Mouse (Mus musculus) bone marrow macrophage, adult 2 months (primary cell): ENCODE data around the gene Rad21l. TPM values are rescaled to one million over a fixed set of nuclear protein-coding genes. Genes with fewer than 3 reads are reported as not detected.

Experiments
- H3K27ac ChIP-seq: 2 replicates; pipeline ENCODE4 v1.5.1; 2012; ENCODE audit warnings: low read depth, low read length; ENCODE audit not compliant: insufficient read depth
- H3K4me1 ChIP-seq: 2 replicates; pipeline ENCODE4 v1.6.1; 2012; ENCODE audit warnings: low read length; ENCODE audit not compliant: control insufficient read depth, insufficient read depth
- H3K4me3 ChIP-seq: 2 replicates; pipeline ENCODE4 v1.5.1; 2012; ENCODE audit warnings: mild to moderate bottlenecking, low read length, moderate library complexity; ENCODE audit not compliant: insufficient read depth
- CTCF ChIP-seq: IDR thresholded peaks from 2 replicates; pipeline ENCODE4 v1.5.1; 2012; ENCODE audit warnings: low read depth, mild to moderate bottlenecking, low read length, moderate library complexity
- POLR2A ChIP-seq: IDR thresholded peaks from 2 replicates; pipeline ENCODE4 v1.6.1; 2012; ENCODE audit warnings: mild to moderate bottlenecking, low read depth, low read length, borderline replicate concordance
- polyA plus RNA-seq: library from polyadenylated mRNA; stranded (reverse); fragments of >200 nt; gene quantifications from 2 replicates; pipeline ENCODE4 v1.2.4, GENCODE M21; 2012; ENCODE audit not compliant: missing spikeins, insufficient read depth, insufficient read length

Gene Rad21l
- not detected in 2 replicates for polyA plus RNA-seq

DNA sequence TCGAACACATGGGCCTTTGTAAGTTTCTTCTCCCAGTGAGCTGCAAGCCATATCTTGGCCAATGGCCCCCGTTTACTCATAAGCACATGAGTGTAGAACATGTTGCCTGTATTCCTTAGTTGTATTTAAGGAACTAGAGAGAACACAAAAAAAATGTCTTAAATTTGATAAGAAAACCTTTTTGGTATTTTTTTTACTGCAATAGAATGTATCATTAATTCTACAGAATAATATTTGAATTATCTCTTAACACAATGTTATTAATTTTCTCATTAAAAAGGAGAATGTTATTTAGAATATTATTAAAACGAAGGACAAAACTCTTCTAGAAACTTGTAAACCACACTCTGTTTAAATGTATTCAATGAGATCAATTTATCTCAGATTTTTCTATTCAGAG lies at the start of gene Rad21l:
Gene Rad21l (minus strand): TSS at position 101 of the 400 bp plus-strand sequence.
- Histone ChIP-seq H3K4me1 (no peaks in the 10 kb centered on the region), H3K27ac (no peak within 1 kb of the TSS), H3K4me3 (no peak within 1 kb of the TSS)
- TF ChIP-seq POLR2A: no peak
- no peak for TF ChIP-seq CTCF

DNA sequence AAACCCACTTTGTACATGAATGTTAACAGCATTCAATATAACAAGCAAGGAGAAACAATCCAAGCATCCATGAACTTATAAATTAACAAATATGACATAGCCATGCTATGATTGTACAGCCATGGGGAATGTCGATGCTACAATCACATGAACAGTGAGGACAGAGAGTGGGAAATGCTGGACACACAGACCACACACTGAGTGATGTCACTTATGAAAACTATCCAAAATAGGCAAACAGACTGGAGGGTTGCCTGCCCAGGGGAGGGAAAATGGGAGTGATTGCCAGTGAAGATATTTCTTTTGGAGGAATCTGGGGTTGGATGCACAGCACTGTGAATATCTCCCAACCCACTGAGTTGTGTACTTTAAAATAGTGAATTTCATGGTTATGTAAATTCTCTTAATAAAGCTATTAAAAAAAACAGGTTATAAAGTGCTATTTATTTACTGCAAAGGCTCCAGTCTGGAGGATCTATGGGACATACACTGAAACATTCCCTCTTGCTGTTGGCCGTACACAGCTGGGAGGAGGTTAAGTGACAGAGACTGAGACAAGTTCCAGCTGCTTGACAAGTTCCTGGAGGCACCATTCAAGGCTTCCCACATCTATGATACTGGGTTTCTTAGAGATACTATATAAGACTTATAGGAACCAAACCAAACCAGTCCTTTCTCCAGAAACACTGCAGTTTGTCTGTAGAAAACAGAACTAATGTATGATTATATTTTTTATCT lies 48.2 kb upstream of the Rad21l start:
- no peaks in the 10 kb centered on the region for H3K4me1 ChIP-seq
- H3K27ac ChIP-seq: no peak overlapping the region
- H3K4me3 ChIP-seq: no peak overlapping the region
- TF ChIP-seq POLR2A (no peak), CTCF (no peak)

DNA sequence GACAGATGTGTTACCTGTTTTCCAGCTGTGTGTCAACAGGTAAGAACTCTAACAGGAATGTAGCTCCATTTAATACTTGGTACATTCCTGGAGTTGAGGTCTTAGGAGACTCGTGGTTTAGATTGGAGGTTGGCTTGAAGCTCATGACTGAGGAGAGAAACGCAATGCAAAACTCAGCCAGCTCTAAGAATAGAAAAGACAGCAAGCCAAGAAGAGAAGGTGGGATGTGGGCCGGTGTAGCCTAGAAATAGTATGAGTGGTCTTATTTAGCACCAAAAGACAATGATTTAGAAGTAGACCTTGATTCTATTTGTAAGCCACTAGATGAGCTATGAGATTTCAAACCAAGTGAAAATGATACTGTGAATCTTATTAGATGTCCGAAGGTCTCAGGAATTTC lies 47.2 kb upstream of the Rad21l start:
- TF ChIP-seq CTCF: no peak
- no peak for TF ChIP-seq POLR2A
- H3K4me3 ChIP-seq: no peak overlapping the region
- H3K27ac ChIP-seq: no peak overlapping the region
- no peaks in the 10 kb centered on the region for H3K4me1 ChIP-seq

DNA sequence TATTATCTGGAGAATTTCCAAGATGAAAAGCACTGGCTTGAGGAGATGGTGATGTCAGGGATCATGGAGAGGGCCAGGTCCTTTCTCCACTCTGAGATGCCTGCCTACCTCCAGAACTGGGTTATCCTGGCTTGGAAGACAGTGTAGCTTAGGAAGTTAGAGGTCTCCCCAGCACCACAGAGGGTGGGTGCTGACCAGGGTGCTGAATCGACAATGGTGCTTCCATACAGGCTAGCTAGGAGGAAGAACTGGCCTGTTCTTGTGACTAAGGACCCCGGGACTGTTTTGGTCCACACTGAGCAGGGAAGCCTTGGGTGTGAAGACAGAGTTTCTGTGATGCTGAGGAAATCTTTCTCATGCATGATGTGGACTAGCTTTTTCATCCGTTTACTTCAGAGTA lies 44.3 kb upstream of the Rad21l start:
- TF ChIP-seq POLR2A (no peak), CTCF (no peak)
- Histone ChIP-seq H3K27ac (no peak overlapping the region), H3K4me3 (no peak overlapping the region), H3K4me1 (no peaks in the 10 kb centered on the region)

DNA sequence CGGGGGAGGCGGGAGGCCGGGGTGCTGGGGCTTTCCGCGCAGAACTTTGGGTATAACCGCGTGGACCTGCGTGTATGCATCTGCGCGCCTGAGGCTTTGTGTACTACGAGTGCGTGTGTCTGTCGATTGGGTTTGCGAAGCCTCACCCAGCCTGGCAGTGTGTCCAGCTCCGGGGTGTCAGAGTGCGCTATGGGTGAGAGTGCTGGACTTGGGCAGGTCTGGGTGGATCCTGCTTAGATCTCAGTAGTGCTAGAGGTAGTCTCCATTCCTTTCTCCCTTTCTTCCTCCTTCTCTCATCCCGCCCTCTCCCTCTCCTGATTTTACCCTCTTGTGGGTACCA lies 34.5 kb upstream of the Rad21l start:
- Histone ChIP-seq H3K4me1 (no peaks in the 10 kb centered on the region), H3K27ac (no peak overlapping the region), H3K4me3 (peak overlapping the region; percentile 45)
- no peak for TF ChIP-seq CTCF
- TF ChIP-seq POLR2A: no peak

DNA sequence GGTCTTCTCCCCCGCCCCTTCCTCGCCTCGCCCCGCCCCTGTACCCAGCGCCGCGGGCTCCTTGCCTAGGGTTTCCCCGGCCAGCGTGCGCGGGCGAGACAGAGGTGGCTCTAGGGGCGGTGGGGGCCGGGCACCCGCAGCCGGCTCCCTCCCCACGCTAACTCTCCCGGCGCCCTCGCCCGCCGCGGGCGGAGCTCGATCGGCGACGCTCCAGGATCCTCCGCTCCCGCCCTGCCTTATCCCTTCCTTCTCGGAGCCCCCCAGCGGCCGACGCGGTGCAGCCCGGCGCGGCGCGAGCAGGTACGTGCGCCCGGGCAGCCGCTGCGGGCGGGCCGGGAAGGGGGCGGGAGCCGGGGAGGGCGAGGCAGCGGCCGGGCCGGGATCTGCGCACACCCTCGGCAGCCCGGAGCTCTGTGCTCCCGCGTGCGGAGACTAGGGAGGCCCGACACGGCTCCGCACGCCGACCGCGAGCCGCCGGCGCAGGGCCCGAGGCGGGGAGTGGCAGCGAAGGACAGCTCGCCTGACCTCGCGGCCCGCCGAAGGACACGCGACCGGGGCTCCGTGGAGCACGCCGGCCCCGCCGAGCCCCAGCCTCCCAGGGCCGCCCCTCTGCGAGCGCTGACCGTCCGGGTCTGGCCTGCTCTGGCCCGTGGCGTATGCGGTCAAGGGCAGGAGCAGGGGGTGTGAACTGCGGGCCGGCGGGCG lies 34.0 kb upstream of the Rad21l start:
- no peak for TF ChIP-seq POLR2A
- no peak for TF ChIP-seq CTCF
- Histone ChIP-seq H3K4me3 (peak overlapping the region; percentile 45), H3K27ac (no peak overlapping the region), H3K4me1 (no peaks in the 10 kb centered on the region)

DNA sequence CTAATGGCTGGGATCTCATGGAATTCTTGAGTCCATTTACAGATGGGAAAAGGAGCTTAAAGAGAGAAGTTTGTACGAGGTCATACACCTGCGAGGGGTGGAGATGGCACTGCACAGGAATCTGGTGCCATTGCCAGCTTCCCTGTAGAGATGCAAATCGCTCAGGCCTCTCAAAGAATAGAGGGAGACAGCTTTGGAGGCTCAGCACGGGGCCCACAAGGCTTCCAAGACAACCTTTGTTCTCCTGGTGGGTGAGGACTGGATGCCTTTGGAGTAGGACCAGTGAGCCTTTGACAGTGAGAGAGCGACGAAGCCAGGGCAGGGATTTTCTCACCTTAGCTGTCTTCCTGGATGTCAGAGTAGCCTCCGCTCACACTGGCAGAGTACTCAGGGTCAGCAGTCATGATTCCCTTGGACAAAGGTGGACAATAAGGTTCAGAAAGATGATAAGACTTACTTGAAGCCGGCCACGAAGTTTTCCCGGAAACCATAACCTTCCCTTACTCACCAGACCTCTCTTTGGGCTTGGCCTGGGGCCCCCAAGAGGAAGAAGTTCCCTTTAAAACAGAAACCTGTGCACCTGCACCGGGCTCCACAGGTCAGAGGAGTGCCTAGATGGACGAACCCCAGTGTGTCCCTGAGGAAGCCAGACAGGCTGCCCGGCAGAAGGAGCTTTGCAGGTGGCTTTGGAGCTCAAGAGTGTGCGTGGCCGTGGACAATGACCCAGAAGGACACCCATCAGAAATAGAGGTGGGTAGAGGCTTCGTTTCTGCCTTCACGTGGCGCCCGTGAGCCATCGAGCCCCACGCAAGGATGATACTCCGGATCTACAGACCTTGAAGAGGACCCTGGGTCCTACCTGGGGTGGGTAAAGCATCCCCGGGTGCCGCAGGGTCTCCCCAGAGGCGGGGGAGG lies 33.2 kb upstream of the Rad21l start, which contains the start of gene Tmem74b:
Gene Tmem74b (plus strand): TSS at position 778 of the 915 bp plus-strand sequence.
- Histone ChIP-seq H3K4me1 (no peaks in the 10 kb centered on the region), H3K27ac (no peak within 1 kb of the TSS), H3K4me3 (peak within 1 kb of the TSS; percentile 45)
- TF ChIP-seq CTCF (no peak), POLR2A (no peak)

DNA sequence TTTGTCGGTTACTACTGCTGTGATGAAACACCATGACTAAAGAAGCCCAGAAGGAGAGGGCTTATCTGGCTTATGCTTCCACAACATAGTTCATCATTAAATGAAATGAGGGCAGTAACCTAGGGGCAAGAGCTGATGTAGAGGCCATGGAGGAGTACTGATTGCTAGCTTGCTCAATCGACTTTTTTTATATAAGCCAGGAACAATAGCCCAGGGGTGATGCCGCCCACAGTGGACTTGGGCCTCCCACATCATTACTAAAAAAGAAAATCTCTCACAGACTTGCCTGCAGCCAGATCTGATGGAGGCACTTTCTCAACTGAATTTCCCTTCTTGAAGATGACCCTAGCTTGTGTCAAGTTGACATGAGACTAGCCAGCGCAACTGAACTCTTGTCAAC lies 14.6 kb upstream of the Rad21l start:
- TF ChIP-seq CTCF (no peak), POLR2A (no peak)
- Histone ChIP-seq H3K27ac (no peak overlapping the region), H3K4me1 (no peaks in the 10 kb centered on the region), H3K4me3 (no peak overlapping the region)

DNA sequence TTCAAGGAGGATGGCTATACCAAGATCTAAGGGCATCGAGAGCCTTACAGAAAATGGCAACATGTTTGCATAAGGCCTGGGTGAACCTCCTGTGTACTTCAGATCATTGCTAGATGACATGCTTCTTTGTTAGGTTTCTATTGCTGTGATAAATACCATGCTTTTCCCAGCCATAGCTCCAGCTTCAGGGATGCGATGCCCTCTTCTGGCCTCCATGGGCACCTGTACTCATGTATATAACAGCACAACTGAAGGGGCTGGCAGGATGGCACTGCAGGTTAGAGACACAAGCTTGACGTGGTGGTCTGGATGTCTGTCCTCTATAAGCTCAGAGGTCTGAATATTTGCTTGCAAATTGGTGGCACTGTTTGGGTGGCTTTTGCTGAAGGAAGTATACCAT lies 14.0 kb upstream of the Rad21l start:
- no peaks in the 10 kb centered on the region for H3K4me1 ChIP-seq
- H3K27ac ChIP-seq: no peak overlapping the region
- TF ChIP-seq CTCF (peak; percentile 43; the same call in 1 of the 2 replicates), POLR2A (no peak)
- no peak overlapping the region for H3K4me3 ChIP-seq

DNA sequence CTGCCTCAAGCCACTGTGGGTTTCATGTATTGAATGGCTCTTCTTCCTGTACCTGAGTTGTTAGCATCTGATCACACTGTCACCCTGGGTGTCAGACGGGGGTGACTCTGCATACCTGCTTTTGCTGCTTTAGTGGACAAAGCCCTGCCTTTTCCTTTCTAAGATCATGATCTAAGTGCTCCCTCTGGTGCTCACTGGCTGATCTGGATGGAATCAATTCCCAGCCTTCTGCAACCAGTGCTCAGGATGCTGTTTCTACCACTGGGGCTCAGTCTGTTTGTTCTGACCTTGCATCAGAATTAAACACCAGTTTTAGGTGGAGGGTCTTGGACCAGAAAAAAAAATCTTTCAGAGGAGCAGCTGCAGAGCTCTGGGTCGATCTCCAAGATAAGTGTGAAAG lies 7.9 kb upstream of the Rad21l start:
- no peak for TF ChIP-seq CTCF
- TF ChIP-seq POLR2A: no peak

More for the DNA sequence above, 7.9 kb upstream of the Rad21l start:
- H3K27ac ChIP-seq: no peak overlapping the region
- no peaks in the 10 kb centered on the region for H3K4me1 ChIP-seq
- no peak overlapping the region for H3K4me3 ChIP-seq
